Mouse (Mus musculus): ENCODE measurements at regions not wholly inside any gene's neighbourhood (a gene's known extent, or its start where the extent isn't known, plus 50 kb on each side); places are given as distances from the start of the nearest gene placed in this dataset.

GRCm38 (mm10) chr12:54264893-54265835 is 61.5 kb upstream of the Egln3 start:
- Histone ChIP-seq H3K27me3 (ENCODE audit: insufficient read depth, low read length) (no peaks in the 10 kb centered on the region), H3K4me1 (replicated peaks; ENCODE audit: insufficient read depth, low read length) (peaks cover 14% of the 10 kb centered on the region), H3K4me3 (replicated peaks; ENCODE audit: low read depth, low read length) (no peak overlapping the region), H3K9ac (ENCODE audit: low read depth, low read length) (no peak overlapping the region), H3K9me3 (replicated peaks; ENCODE audit: low read length) (no peaks in the 10 kb centered on the region), H3K27ac (no peak overlapping the region), H3K4me2 (ENCODE audit: low read length) (no peak overlapping the region), H3K36me3 (ENCODE audit: insufficient read depth, low read length) (no peaks in the 10 kb centered on the region)
- no peak for TF ChIP-seq CTCF (IDR thresholded peaks at IDR 0.05; ENCODE audit: low read depth)
- ATAC-seq (replicated peaks; ENCODE audit: low FRiP score, low read depth) (no peak), DNase-seq (ENCODE audit: low spot score) (peak; percentile 19)
- WGBS, result 60% methylated on average over 14 of the region's 14 CpGs

GRCm38 (mm10) chr12:54264418-54264733 is 60.7 kb upstream of the Egln3 start:
- no peak for TF ChIP-seq CTCF (IDR thresholded peaks at IDR 0.05; ENCODE audit: low read depth)
- Histone ChIP-seq H3K4me1 (replicated peaks; ENCODE audit: insufficient read depth, low read length) (peaks cover 14% of the 10 kb centered on the region), H3K9me3 (replicated peaks; ENCODE audit: low read length) (no peaks in the 10 kb centered on the region), H3K9ac (ENCODE audit: low read depth, low read length) (no peak overlapping the region), H3K4me3 (replicated peaks; ENCODE audit: low read depth, low read length) (no peak overlapping the region), H3K27me3 (ENCODE audit: insufficient read depth, low read length) (no peaks in the 10 kb centered on the region), H3K4me2 (ENCODE audit: low read length) (no peak overlapping the region), H3K36me3 (ENCODE audit: insufficient read depth, low read length) (no peaks in the 10 kb centered on the region), H3K27ac (no peak overlapping the region)
- no peak for DNase-seq (ENCODE audit: low spot score)
- ATAC-seq (replicated peaks; ENCODE audit: low FRiP score, low read depth), result no peak
- 50% methylated on average over 4 of the region's 4 CpGs for WGBS

GRCm38 (mm10) chr12:54263733-54264417 is 60.2 kb upstream of the Egln3 start:
- Histone ChIP-seq H3K36me3 (ENCODE audit: insufficient read depth, low read length) (no peaks in the 10 kb centered on the region), H3K4me1 (replicated peaks; ENCODE audit: insufficient read depth, low read length) (peaks cover 14% of the 10 kb centered on the region), H3K9ac (ENCODE audit: low read depth, low read length) (no peak overlapping the region), H3K27me3 (ENCODE audit: insufficient read depth, low read length) (no peaks in the 10 kb centered on the region), H3K4me2 (ENCODE audit: low read length) (no peak overlapping the region), H3K4me3 (replicated peaks; ENCODE audit: low read depth, low read length) (no peak overlapping the region), H3K27ac (no peak overlapping the region), H3K9me3 (replicated peaks; ENCODE audit: low read length) (no peaks in the 10 kb centered on the region)
- TF ChIP-seq CTCF (IDR thresholded peaks at IDR 0.05; ENCODE audit: low read depth), result no peak
- no peak for ATAC-seq (replicated peaks; ENCODE audit: low FRiP score, low read depth)
- 51% methylated on average over 13 of the region's 13 CpGs for WGBS
- no peak for DNase-seq (ENCODE audit: low spot score)

GRCm38 (mm10) chr12:54262236-54263005 is 58.8 kb upstream of the Egln3 start:
- no peak for ATAC-seq (replicated peaks; ENCODE audit: low FRiP score, low read depth)
- Histone ChIP-seq H3K9ac (ENCODE audit: low read depth, low read length) (no peak overlapping the region), H3K36me3 (ENCODE audit: insufficient read depth, low read length) (no peaks in the 10 kb centered on the region), H3K4me2 (ENCODE audit: low read length) (no peak overlapping the region), H3K4me3 (replicated peaks; ENCODE audit: low read depth, low read length) (no peak overlapping the region), H3K27ac (peak overlapping the region; percentile 64; the same call in 1 of the 2 replicates), H3K4me1 (replicated peaks; ENCODE audit: insufficient read depth, low read length) (peaks cover 14% of the 10 kb centered on the region), H3K9me3 (replicated peaks; ENCODE audit: low read length) (no peaks in the 10 kb centered on the region), H3K27me3 (ENCODE audit: insufficient read depth, low read length) (no peaks in the 10 kb centered on the region)
- WGBS, result 64% methylated on average over 11 of the region's 11 CpGs
- TF ChIP-seq CTCF (IDR thresholded peaks at IDR 0.05; ENCODE audit: low read depth), result no peak
- DNase-seq (ENCODE audit: low spot score), result peak; percentile 49

- H3K9ac ChIP-seq (ENCODE audit: low read depth, low read length), result no peak overlapping the region
- H3K4me1 ChIP-seq (replicated peaks; ENCODE audit: insufficient read depth, low read length), result peaks cover 14% of the 10 kb centered on the region
- TF ChIP-seq CTCF (IDR thresholded peaks at IDR 0.05; ENCODE audit: low read depth), result no peak
- 91% methylated on average over 5 of the region's 5 CpGs for WGBS
- no peaks in the 10 kb centered on the region for H3K27me3 ChIP-seq (ENCODE audit: insufficient read depth, low read length)
- no peak overlapping the region for H3K27ac ChIP-seq
- H3K36me3 ChIP-seq (ENCODE audit: insufficient read depth, low read length), result no peaks in the 10 kb centered on the region
- H3K9me3 ChIP-seq (replicated peaks; ENCODE audit: low read length), result no peaks in the 10 kb centered on the region
- DNase-seq (ENCODE audit: low spot score) (no peak), ATAC-seq (replicated peaks; ENCODE audit: low FRiP score, low read depth) (no peak)
- H3K4me2 ChIP-seq (ENCODE audit: low read length), result no peak overlapping the region
- H3K4me3 ChIP-seq (replicated peaks; ENCODE audit: low read depth, low read length), result no peak overlapping the region
These were observed 57.8 kb upstream of the Egln3 start for GRCm38 (mm10) chr12:54261426-54261825.

- peaks cover 14% of the 10 kb centered on the region for H3K4me1 ChIP-seq (replicated peaks; ENCODE audit: insufficient read depth, low read length)
- H3K27me3 ChIP-seq (ENCODE audit: insufficient read depth, low read length), result no peaks in the 10 kb centered on the region
- no peaks in the 10 kb centered on the region for H3K36me3 ChIP-seq (ENCODE audit: insufficient read depth, low read length)
- H3K9me3 ChIP-seq (replicated peaks; ENCODE audit: low read length), result no peaks in the 10 kb centered on the region
- no peak overlapping the region for H3K27ac ChIP-seq
- H3K9ac ChIP-seq (ENCODE audit: low read depth, low read length), result no peak overlapping the region
- no peak overlapping the region for H3K4me2 ChIP-seq (ENCODE audit: low read length)
- WGBS, result 63% methylated on average over 6 of the region's 6 CpGs
- DNase-seq (ENCODE audit: low spot score) (no peak), ATAC-seq (replicated peaks; ENCODE audit: low FRiP score, low read depth) (no peak)
- TF ChIP-seq CTCF (IDR thresholded peaks at IDR 0.05; ENCODE audit: low read depth), result no peak
- H3K4me3 ChIP-seq (replicated peaks; ENCODE audit: low read depth, low read length), result no peak overlapping the region
These were observed 56.8 kb upstream of the Egln3 start for GRCm38 (mm10) chr12:54260502-54260901.
